Mouse (Mus musculus) embryo, embryonic 10.5 days (tissue): Measurements from ENCODE around the gene Cmas.

ENCODE experiments used
- DNase-seq: peaks from one replicate; pipeline ENCODE4 v3.0.0-alpha.2; 2015; ENCODE audit warnings: low spot score

Gene Cmas

GRCm38 (mm10) chr6:142793468-142793867, 37.0 kb downstream of the Cmas start:
- peak; percentile 48 for DNase-seq

- no peak for DNase-seq
Observed at GRCm38 (mm10) chr6:142795087-142795486, 38.6 kb downstream of the Cmas start.

- DNase-seq, result no peak
Observed at GRCm38 (mm10) chr6:142795655-142796441, 39.4 kb downstream of the Cmas start.

DNA sequence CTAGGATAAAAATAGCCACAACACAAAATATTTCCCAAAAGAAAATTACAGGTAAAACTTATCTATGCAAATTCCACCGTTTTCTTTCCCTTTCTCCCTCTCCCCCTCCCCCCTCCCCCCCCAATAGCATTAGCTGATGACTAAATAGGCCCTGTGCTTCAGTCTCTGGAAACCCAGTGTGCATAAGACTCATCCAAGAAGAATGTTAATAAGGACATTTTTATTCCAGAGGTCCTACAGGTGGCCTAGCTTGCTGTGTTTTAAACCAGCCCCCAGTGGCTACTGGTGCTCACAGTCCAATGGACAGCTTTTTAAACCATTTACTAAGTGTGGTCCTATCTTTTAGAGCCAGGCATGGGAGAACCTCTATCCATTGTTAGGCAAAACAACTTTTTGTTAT, 41.5 kb downstream of the Cmas start:
- DNase-seq, result no peak

GRCm38 (mm10) chr6:142798837-142799236, 42.4 kb downstream of the Cmas start:
- DNase-seq, result no peak

DNA sequence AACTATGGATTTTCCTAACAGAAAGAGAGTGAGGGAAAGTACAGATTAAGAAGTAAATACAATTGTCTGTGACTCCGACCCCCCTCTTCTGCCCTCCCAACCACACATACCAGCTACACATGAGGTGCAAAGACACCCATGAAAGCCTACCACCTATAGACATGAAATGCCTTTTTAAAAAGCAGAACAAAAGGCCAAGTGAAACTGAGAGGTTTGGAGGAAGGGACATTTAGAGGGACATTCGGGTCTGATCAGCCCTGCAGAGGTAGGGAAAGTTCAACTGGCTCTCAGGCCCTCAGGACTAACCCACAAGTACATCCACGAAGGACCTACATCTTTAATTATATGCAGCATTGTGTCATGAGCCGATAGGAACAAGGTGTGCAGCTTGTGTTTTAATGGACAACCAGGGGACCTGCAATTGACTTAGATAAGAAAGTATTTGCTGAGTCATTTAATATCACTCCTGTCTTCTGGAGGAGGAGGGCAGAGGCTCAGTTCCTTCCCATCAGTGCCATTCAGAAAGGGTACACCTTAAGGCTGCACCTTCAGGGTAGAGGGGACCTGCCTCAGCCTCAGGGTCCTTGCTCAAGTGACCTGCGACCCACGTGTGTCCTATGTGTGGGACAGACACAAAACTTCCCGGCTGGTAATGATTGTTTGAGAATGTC, 43.4 kb downstream of the Cmas start:
- DNase-seq, result no peak

DNA sequence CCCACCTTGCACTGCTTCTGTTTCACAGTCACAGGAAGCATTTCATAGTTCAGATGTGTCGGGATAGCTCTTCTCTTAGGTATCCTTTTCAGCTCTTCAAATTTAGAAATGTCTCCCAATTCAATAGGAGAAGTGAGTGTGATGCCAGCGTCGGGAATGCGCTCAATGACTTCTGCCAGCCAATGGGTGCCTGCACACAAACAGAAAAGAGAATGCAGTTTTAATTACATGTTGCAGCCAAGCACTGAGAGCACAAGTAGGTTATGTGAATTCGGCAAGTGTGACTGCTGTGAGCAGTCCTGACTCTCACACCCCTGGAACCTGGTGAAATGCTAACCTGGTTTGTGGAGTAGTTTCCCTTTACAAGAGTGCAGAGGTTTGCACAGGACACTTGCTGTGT, 45.2 kb downstream of the Cmas start:
- DNase-seq, result no peak

DNA sequence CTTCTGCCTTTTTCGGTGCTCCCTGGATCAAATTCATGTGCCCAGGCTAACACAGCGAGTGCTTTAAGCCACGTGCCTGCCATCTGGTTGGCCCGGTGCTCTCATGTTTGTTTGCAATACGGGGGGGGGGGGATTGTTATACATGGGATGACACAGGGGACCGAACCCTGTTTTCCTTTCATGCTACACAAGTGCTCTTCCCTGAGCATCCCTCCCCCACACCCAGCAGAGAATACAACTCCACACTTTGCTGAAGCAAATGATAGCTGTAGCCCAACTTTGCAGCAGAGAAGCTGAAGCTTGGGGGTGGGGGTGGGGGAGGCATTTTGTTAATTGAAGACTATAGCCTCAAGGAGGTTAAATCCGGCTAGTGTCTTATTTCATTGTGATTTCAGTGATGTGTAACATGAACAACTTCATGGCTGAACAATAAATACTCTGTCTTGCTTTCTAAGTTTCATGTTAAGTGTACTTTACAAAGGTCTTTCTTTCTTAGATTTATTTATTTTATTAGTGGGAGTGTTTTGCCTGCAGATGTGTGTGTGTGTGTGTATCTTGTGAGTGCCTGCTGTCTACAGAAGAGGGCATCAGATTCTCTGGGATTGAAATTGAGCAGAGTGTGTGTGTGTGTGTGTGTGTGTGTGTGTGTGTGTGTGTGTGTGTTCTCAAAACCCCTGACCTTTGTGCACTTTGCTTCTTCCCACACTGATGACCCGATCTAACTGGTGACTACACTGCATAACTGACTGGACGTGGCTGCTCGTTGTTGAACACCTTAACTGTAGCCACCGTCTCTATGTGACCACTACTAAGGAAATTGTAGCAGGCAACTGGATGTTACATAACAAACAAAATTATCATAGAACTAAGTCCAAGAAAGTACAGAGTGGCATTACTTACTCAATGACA, 46.4 kb downstream of the Cmas start:
- peak; percentile 50 for DNase-seq

DNA sequence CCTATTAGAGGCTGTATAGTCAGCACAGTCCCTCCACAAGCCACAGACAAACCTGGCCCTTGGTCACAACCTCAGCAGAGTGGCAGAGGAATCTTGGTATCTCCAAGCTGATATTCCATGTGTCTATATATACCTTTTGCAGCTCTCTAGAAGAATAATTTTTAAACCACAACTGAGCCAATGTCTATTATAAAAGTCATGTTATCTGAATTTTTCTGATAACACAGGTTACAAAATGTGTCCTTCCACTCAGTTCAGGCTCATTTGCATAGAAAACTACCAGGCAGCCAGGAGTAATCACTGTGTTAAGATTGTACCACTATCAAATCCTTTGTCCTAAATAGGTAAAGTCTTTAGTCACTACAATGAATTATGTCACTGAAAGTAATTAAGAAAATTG, 47.9 kb downstream of the Cmas start, which contains the start of gene Sult6b2:
Gene Sult6b2 (minus strand): TSS at position 101 of the 400 bp plus-strand sequence.
- DNase-seq, result no peak

DNA sequence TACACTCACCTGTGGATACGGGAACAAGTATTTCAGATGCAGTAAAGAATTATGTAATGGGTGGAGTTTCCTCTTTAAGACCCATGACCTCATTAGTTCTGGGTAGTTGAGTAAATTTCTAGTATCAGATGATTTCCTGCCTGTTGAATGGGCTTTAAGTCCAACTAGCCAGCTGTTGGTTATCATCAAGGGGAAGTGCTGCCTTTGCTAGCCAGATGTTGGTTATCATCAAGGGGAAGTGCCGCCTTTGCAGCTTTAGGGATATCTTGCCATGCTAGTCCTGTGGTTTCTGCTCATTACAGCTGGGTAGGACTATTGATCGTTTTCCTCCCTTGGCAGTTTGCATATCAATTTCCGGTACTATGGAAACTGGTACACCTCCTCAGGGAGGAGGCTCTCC, 49.8 kb downstream of the Cmas start:
- DNase-seq, result no peak

DNA sequence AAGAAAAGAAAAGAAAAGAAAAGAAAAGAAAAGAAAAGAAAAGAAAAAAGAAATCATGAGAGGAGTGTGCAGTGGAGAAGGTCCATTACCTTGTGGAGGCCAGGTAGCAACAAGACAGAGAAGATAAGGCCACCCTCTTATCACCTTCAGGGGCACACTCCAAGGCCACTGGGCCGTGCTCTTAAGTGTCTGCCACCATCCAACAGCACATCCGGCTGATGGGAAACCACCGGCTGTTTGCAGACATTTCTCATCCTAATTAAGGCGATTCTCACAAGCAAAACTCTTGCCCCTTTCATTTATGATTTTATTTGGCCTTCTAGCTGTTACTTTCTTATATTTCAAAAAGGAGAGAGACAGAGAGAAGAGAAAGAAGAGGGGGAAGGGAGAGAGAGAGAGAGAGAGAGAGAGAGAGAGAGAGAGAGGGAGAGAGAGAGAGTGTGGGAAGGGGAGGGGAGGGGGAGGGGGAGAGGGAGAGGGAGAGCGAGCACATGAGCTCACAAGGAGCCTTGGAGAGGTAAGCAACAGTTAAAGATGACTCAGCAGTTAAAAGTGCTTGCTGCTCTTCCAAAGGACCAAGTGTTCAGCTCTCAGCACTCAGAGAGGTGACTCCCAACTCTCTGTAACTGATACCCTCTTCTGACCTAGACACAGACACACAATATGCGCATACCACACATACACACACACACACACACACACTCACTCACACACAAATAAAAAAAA, 53.0 kb downstream of the Cmas start:
- DNase-seq, result peak; percentile 35

DNA sequence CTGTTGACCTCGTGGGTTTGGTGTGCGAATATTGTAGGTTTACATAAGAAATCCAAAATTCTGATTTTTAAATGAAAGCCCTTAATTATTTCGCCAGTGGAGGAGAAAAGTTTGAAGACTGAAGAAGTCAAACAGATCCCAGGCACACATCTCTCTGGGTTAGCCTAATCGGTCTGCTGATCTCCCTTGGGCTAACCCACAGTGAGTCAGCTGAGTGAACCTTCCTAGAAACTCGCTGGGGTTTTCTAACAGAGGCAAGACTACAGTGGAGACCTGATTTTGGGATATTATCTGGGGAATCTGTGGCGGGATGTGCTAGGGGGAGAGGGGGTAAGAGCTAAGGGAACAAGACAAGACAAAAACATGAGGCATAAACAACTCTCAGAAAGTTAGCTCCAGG, 53.8 kb downstream of the Cmas start:
- no peak for DNase-seq

DNA sequence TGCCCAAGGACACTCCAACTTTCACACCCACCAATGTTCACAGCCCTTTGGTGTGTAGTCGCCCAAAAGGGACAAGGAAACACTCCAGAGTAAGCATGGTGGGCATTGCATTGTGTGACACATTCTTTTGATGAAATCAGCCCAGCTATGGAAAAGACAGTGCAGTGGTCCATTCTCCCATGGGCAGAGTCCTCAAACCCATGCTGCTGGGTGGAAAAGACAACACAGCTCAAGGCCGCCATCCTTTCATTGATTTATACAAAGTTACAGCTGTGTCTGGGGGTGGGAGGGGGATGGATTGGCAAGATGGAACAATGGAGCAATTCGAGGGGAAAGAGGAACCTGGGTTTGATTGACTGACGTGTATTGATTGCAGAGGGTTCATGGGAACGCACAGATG, 56.5 kb downstream of the Cmas start:
- peak; percentile 24 for DNase-seq

DNA sequence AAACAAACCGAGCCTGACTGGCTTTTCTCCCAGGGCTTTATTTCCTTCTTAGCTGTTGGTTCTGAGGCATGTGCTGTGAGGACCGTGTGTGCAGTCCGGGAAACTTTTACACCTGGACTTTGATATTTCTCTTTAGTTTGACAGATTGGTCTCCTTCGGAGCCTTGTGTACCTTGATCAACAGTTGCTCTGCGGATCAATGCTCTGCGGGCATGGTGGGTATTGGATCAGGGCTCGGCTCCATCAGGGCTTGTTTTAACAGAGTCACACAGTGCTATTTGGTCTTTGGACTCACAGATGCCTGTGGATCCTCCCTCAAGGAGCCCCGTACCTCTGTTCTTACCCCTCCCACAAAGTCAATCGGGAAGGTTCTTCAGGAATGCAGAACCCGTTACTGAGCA, 57.5 kb downstream of the Cmas start:
- no peak for DNase-seq

DNA sequence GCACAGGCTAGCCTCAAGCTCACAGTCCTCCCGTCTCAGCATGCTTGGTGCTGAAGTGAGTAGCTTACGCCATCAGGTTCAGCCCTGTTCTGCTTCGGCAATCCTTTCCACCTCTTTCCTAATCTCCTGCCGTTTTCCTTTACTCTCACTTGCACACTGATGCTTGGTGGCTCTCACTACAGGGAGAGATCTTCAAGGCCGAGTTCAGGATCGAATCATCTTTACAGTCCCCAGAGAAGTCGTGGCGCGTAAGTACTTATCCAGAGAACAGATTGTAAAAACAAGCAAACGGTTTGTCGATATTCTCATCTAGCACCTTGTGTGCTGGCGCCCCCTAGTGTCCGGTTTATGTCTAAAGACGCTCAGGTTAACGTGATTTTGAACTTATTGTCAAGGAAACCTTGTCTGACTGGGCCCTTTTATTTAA, 58.0 kb downstream of the Cmas start:
- peak; percentile 97 for DNase-seq

GRCm38 (mm10) chr6:142815513-142815912, 59.0 kb downstream of the Cmas start:
- no peak for DNase-seq

DNA sequence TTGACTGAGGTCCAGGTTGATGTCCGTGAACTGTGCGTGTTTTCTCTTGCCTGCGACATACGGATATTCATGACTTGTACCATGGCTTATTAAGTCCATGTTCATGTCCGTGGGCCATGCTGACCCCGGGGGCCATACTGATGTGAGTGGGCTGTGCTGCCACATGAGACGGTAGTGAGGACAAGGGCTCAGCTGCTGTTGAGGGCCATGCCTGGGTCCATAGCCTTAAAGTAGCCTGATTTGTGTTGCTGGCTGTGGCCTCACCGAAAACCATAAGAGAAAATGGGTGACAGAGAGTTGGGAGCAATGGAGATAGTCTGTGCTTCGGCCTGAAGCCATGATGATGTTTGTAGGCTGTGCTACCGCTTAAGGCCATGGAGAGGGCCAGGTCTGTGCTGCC, 61.8 kb downstream of the Cmas start:
- no peak for DNase-seq

GRCm38 (mm10) chr6:142823008-142823787, 66.7 kb downstream of the Cmas start:
- no peak for DNase-seq
